Mouse (Mus musculus) retina, postnatal 7 days (tissue): Measurements from ENCODE around the gene Dnah2.
"Not testable (repeated sequence)": the region's sequence is repeated elsewhere in the genome, so short reads cannot be mapped to it uniquely, and the experiment has no call there.

Source experiments
- DNase-seq: peaks from one replicate; pipeline ENCODE4 v3.0.0-alpha.2; 2012; ENCODE audit warnings: low read depth, low spot score

The Dnah2 gene

DNA sequence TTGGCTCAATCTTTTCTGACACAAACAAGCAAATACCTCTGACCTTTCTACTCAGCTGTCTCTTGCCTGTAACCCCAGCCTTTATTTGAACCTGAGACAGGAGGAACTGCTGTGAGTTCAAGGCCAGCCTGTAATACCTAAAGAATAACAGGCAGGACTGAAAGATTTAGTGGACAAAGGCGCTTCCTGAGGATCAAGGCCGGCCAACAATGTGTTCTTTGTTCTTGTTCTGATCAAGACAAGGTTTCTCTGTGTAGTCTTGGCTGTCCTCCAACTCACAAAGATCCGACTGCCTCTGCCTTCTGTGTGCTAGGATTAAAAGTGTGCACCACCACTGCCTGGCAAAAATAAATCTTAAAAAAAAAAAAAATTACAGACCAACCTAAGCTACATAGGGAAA, 15.5 kb upstream of the Dnah2 start:
- no peak for DNase-seq

DNA sequence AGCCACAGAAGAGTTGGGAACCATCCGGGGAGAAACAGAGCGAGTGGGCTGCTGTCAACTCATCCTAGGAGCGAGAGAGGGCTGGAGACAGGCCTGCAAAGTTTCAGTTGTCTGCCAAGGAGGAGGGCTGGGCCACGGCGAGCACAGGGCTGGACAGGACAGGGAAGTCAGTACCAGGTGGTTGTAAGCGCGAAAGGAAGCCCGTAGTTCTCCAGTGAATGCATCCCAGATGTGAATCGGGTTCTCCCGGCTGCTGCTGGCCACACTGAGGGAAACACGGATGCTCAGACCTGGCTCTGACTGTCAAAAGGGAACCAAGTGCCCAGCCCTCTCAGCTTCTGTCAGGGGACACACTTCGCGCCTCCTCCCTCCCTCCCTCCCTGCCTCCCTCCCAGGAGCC, 14.5 kb upstream of the Dnah2 start:
- no peak for DNase-seq

DNA sequence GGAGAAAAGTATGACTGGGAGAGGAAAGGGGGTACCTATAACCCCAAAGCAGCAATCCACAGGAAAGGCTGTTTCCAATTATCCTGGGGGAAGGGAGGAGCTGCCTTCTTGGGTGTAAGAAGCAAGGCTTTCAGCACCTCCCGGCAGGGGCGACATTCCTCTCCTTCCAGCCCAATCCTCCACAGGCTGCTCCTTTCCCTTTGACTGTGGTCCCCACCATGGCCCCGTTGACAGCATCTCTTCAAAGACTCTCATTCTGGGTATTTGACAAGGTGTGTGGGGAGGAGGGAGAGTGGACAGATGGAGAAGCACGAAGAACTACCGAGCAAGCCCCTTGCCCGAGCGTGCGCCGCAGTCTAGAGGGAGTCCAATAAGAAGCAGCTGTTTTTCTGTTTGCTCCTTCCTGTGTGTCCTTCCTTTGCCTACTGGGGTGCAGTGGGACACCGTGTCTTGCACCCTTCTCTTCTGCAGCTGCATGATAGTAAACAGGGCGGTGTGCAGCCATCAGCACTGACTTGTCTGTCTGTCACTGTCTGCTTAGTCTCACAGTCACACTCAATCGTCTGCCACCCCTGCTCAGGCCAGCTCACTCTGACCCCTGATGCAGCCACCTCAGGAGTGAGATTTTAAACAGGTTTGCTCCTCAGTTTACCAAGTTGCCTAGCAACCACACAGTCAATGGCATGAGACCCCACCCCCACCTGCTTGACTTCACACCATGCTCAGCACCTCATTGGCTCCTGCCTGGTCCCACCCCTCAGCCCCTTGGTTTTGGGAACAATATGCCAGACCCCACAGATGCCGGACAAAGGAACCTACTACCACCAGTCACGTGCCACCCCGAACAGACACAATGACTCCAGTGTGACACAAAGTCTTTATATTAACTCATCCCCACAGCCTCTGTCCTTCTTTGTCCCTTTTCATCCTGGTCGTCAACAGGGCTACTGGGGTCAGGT, 12.3 kb upstream of the Dnah2 start:
- DNase-seq: no peak

DNA sequence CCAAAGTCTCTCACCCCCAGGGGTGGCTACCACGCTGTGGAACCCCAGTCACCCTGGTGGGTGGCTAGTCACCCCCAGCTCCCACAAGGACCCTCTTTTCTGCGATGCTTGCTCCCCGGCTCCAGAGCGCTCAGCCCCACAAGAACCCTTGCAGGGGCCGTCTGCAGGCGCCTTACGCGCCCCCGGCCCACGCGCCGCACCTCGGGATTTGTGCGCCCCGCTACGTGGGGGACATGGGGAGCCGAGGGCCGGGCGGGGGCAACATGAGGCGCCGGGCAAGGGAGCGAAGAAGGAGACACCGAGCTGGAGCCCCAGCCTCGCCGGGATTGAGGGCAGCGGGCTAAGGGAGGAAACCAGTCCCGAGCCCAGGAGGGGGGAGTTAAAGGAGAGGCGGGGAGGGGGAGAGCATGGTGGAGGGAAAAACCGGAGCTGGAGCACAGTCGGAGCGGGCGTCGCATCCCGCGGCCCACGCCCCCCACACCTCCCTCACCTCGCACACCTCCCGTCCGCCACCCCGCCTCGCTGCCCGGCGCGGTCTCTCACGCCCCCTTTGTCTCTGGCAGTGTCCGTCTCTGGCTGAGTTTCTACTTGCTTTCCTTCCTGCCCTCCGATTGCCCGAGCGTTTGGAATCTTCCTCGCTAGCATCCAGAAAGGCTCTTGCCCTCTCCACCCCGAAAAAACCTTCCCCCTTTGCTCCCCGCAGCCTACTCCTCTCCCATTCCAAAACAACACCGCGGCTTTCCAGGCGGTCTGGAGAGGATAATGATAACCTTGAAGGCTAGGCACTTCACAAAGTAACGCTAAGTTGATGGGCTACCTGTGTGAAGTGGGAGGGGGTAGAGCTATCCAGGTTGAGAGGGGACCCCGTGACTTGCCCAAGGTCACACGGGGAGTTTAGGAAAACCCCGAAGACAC, 11.2 kb upstream of the Dnah2 start, which contains the start of gene Efnb3:
Efnb3 (minus strand) TSS at position 355 of the 915 bp plus-strand sequence.
- DNase-seq: no peak

DNA sequence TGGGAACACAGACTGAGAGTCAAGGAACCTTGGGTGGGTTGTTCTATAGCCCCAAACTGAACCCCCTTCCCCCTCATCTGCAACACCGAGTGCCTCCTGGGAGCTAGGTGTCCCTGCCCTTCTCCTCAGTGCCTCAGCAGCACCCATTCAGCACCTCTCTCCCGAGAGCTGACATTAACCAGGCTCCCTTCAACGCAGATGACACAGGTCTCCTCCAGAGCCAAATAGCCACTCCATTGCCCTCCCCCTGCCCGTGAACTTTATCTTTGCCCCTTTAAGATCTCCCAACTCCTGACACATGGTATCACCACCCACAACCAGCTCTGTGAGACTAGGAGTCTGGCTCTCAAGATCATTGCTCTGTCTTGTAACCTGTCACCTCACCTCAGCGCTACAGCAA, 10.3 kb upstream of the Dnah2 start:
- no peak for DNase-seq

DNA sequence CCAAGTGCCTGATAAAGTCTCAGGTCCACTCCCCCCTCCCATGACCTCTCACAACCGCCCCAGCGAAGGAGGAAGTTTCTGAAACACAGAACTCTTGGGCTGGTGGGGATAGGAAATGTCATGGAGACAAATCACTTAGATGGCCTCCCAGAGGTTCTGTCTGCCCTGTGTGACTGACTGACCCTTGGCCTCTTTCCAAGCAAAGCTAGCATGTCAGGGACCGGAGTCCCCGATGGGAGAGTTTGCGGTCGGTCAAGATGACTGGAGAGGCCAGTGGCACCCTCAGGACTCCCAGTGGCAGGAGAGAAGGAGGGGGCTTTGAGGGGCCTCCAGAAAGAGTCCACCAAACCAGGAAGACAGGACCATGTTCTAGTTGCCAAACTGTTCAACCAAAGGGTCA, 9.8 kb upstream of the Dnah2 start:
- no peak for DNase-seq

DNA sequence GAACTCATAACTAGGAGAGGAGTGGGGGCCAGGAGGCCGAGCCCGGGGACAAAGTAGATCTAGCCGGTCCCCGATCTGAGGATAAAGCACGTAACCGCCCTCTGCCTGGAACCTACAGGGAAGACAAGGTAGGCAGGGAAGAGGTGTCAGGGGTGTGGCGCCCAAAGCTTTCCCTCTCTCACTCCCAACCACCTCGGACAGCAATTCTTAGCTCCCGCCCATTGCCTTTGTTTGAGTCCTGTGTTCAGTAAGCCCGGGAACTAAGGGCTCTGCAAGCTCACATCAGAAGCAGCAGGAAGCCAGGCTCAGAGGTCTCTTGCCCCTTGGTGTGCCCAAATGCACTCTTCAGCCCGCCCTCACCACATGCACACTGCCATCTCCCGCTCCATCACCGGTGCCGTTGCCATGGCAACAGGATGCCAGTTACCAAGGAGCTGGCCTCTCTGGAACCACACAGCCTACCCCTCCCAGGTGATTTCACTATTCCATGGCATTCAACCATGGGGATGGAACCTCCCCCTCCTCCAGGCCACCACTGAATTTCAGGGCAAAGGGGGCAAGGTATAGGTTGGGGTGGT, 8.6 kb upstream of the Dnah2 start:
- DNase-seq: no peak

DNA sequence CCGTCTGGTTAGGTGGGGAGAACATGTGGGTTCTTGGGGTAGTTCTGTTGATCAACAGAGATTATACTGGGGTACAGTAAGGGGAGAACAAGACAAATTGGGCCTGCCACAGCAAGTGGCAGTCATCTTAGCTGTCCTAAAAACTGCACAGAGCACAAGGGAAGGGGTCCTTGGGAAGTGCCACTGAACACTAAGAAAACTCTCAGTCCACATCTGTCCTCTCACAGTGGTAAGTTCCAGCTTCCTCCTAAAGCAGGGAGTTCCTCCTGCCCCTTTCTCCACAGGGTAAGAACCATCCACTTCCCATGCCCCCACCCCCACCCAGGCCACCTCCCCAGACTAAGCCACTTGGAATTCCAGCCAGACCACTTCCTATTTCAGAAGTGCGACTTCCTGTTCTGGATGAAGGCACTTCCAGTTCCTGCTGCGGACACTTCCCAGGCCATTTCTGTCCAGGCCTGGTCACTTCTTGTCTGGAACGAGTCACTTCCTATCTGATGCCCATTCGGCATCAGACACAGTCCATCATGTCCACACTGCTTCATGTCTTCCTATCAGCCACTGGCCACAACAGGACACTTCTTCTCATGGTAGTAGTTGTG, 5.7 kb upstream of the Dnah2 start:
- no peak for DNase-seq

DNA sequence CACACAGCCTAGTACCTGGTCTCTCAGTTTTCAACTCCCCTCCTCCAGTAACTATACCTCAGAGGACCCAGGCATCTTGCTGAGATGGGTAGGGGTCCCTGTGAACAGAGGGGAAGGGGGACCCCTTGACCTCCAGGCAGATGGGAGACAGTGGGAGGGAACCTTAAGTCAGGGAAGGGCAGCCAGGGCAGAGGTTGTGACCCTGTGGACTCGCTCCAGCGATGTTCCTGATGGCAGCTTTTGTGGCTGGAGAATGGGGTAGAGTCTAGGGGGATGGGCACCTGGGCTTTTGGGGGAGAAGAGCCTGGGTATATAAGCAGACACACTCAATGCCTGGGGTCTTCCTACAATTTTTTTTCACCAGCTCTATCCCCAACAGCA, 4.4 kb upstream of the Dnah2 start:
- no peak for DNase-seq

DNA sequence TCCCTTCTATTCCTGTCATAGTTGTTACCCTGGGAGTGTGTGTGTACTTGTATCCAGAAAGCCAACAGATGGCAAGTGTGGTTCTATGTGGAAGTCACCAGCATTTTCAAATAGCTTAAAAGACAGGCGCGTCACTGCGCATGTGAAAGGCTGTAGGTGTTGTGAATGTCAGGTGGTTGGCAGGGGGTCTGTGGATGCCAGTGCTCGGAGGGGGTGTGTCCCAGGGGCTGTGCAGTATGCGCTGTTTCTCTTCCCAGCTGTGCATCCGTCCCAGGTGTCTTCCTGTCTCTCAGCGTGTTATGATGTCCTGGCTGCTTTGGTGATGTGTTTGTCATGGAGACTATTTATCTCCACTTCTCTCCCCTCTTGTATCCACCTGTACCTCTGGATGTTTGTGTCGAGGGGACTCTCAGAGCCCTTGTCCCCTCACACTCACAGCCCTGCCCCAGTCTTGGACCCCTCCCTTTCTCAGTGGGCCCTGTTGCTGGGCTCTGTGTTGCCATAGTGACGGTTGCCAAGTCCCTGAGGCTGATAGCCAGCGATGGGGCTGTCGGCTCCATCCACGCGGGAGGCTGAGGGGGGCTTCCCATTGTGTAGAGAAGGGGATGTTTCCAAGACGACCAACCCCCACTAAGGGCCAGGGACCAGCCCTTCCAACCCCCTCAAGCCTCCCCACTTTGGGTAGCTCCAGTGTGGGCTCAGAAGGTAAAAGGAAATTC, 3.9 kb upstream of the Dnah2 start:
- DNase-seq: no peak

DNA sequence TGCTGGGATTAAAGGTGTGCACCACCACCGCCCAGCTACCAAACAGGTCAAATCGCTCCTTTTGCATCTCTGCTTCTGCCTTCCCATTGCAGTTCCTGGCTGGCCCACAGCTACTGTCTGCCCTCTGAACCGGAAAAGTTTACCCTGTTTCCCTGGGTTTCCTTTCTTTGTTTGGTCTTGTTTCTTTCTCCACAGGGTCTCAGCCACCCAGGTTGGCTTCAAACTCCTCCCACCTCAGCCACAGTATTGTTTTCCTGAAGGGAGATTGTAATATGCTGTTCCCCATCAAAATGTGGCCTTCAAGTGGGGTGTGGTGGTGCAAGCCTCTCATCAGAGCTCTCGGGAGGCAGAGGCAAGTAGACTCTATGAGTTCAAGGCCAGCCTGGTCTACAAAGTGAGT, 2.4 kb upstream of the Dnah2 start:
- DNase-seq: no peak

DNA sequence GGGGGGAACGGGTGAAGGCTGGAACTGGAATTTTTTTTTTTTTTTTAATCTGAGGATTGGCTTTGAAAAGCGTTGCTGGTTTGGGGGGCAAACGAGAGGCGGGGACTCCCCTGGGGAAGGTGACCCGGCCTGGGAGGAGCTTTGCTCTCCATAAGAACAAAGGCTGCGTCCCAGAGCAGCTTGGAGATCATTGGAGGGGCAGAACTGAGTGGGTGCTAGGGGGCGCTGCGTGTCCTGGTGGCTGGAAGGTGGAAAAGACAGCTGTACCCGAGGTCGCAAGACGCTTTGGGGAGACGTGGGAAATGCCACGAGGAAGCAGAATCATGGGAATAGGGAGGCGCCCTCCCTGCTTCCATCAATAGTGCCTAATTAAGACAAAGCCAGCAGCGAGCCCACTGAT, 1.8 kb downstream of the Dnah2 start:
- no peak for DNase-seq

DNA sequence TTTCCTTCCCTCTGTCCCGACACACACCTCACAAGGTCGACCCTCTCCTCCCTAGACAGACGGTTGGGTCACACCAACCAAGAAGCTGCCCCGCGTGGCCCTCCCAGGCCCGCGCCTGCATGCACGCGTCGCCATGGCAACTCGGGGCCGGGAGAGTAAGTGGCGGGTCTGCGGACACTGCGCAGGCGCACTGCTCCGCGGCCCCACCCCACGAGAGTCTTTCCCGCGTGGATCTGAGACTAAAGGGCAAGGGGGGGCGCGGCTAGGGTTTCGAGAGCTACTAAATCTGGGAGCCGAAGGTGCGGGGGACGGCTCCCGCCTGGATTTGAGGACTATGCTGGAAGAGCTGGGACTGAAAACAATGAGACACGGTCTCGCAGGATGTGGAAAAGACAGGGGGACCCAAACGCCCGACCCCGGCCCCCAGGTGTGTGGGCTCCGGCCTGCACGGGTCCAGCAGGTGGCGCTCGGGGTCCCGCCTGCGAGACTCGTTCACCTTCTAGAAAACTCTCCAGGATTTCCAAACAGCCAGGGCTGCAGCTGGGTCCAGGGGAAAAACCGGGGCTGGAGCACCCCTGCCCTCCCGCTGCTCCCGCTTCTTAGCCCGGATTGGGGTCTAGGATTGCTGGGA, 2.4 kb downstream of the Dnah2 start:
- DNase-seq: peak; percentile 81

DNA sequence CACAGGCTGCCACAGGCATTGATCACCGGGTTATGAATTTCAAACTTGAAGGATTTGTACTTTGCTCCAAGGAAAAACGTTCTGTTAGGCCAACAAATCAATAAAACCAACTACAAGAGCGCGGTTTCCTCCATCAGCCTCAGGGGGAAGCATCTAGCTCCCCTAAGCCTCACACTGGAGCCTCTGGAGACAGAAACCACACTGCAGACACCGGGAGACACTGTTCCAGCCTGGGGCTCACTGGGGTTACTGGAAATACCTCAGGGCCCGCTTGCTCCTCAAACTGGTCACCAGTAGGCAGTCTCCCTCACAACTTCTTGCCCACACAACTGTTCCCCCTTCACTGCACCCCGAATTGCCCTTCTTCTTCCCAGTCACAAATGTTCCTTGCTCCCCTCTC, 3.0 kb downstream of the Dnah2 start:
- DNase-seq: no peak

DNA sequence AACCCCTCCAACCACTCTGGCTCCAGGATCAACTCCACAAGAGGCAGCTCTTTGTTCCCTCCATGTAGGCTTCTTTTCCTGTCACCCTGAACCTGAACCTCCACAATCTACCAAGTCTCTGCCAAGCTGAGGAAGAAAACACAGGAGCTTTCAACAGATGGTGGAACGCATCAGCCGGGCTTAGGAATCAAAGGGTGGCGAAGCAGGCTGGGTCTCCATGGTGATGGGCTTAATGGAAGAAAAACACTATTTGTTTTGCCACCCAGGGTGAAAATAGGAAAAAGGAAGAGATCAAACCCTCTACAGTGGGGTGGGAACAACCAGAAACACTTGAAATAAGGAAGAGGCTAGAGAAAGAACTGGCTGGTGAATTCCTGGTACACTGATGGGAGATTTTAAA, 5.3 kb downstream of the Dnah2 start:
- no peak for DNase-seq

DNA sequence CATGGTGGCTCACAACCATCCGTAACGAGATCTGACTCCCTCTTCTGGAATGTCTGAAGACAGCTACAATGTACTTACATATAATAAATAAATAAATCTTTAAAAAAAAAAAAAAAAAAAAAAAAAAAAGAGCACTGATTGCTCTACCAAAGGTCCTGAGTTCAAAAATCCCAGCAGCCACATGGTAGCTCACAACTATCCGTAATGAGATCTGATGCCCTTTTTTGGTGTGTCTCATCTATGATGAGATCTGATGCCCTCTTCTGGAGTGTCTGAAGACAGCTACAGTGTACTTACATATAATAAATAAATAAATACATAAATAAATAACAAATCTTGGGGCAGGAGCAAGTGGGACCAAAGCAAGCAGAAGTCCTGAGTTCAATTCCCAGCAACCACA, 7.2 kb downstream of the Dnah2 start:
- DNase-seq: not testable (repeated sequence)

DNA sequence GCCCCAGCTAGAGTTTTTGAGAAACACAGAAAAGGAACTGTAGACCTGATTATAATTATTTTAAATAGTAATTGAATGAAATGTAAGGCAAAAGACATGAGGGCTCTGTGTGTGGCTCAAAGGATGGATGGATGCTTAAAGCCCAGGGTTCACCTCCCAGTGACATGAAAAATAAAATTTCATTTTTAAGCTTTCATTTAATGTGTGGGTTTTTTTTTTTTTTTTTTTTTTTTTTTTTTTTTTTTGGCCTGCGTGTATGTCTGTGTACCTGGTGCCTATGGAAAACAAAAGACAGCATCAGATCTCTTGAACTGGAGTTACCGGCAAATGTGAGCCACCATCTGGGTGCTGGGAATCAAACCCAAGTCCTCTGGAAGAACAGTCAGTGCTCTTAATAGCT, 8.2 kb downstream of the Dnah2 start:
- DNase-seq: no peak

DNA sequence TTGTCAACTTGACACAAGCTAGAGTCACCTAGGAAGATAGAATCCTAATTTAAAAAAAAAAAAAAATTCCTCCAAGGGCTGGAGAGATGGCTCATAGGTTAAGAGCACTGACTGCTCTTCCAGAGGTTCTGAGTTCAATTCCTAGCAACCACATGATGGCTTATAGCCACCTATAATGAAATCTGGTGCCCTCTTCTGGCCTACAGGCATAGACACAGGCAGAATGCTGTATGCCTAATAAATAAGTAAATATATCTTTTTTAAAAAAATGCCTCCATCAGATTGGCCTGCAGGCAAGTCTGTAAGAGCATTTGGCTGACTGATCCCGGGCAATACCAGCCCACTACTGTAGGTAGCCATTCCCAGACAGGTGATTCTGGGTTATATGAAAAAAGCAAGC, 13.9 kb downstream of the Dnah2 start:
- DNase-seq: no peak

DNA sequence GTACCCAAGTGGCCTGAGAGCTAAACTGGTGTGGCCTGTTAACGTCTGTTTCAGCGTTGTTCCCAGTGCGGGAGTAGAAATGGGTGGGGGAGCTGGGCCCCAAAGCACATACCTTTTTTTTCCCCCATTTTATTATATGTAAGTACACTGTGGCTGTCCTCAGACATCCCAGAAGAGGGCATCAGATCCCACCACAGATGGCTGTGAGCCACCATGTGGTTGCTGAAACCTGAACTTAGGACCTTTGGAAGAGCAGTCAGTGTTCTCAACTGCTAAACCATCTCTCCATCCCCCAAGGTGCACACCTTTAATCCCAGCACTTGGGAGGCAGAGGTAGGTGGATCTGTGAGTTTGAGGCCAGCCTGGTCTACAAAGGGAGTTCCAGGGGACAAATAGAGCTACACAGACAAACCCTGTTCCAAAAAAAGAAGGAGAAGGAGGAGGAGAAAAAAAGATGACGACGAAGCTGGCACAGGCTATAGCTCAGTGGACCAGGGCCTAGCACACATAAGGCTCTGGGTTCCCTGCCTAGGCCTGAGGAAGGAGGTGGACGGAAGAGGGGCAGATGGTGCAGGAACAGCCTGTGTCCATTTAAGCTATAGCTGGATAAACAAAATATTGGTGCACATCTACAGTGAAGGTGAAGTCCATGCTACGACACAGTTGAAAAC, 16.3 kb downstream of the Dnah2 start:
- no peak for DNase-seq

DNA sequence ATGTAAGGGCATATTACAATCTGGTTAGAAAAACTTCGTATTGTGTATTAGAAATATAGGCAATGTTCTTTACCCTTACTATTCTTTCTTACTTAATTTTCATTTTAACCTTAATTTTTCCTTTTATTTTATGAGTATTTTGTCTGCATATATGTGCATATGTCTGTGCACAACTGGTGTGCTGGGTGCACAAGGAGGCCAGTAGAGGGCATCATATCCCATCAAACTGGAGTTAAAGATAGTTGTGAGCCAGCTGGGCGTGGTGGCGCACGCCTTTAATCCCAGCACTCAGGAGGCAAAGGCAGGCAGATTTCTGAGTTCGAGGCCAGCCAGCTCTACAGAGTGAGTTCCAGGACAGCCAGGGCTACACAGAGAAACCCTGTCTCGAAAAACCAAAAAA, 18.2 kb downstream of the Dnah2 start:
- not testable (repeated sequence) for DNase-seq
